Mouse (Mus musculus): ENCODE measurements around the gene Gga3.

Gene Gga3

DNA sequence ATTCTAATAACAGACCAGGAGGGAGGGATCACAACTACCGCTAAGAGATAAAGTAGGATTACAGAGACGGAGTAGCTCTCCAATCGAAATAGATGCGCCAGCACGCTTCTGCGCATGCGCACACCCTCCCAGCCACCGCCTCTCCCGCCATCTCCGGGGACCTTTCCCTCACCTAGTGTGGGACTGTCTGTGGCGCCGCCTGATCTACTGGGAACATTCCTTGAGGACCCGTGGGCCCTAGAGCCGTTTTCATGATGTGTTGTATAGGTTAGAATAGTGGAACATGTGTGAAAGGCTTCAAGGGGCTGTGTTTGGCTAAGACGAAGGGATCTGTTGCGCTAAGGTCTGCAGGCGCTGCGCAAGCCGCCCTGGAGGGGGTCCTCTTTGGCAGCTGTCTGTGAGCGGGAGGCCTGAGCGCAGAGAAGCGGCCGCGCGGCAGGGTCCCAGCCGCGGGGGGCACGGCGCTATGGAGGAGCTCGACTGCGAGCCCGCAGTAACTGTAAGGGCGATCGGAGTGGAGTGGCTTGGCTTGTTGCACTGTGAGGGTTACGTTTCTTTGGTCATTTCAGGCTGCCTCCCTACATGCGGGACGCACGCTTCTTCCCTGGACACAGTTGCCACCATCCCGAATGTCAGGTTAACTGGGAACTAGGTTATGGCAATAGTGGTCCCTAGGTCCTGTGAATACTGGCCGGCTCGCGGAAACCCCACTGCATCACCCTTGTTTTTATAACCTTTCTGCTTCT lies 39.6 kb downstream of the Gga3 start, which contains the start of gene Nup85:
Nup85 (plus strand) TSS at position 371 of the 746 bp plus-strand sequence.
- peak; percentile 92 to 94 for DNase-seq (ENCODE audit: low spot score in 2 of 2)

GRCm38 (mm10) chr11:115563406-115563805 lies 40.4 kb downstream of the Gga3 start:
- DNase-seq (ENCODE audit: low spot score in 2 of 2), result no peak

DNA sequence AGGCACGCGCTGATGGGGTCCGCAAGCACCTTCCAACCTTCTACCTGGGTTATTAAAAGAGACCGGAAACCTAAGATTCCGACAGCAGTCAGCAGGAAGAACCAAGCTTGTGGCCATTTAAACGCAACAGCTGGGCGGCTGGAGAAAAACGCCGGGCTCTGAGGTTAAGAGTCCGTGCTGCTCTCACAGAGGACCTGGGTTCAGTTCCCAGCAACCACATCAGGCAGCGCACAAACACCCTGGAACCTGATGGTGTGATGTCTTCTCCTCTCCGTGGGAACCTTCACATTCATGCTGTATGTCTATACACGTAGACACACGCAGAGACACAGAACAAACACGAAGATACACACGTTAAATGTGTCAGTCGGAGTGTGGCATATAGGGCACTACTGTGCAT lies 48.1 kb downstream of the Gga3 start:
- no peak for DNase-seq (ENCODE audit: low spot score in 2 of 2)

DNA sequence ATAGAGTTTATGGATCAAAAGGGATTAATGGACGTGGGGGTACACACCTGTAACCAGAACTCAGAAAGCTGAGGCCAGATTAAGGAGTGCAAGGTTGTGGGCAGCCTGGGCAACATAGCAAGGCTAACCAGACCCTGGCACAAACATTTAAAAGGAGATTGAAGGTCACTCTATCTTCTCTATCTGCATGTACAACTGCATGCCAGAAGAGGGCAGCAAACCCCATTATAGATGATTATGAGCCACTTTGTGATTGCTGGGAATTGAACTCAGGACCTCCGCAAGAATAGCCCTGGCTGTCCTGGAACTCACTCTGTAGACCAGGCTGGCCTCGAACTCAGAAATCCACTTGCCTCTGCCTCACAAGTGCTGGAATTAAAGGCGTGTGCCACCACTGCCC lies 51.1 kb downstream of the Gga3 start:
- no peak for DNase-seq (ENCODE audit: low spot score in 2 of 2)

GRCm38 (mm10) chr11:115543571-115543970 lies 60.3 kb downstream of the Gga3 start:
- no peak for DNase-seq (ENCODE audit: low spot score in 2 of 2)

- no peak for DNase-seq (ENCODE audit: low spot score in 2 of 2)
Observed at GRCm38 (mm10) chr11:115538045-115538444, 65.8 kb downstream of the Gga3 start.

DNA sequence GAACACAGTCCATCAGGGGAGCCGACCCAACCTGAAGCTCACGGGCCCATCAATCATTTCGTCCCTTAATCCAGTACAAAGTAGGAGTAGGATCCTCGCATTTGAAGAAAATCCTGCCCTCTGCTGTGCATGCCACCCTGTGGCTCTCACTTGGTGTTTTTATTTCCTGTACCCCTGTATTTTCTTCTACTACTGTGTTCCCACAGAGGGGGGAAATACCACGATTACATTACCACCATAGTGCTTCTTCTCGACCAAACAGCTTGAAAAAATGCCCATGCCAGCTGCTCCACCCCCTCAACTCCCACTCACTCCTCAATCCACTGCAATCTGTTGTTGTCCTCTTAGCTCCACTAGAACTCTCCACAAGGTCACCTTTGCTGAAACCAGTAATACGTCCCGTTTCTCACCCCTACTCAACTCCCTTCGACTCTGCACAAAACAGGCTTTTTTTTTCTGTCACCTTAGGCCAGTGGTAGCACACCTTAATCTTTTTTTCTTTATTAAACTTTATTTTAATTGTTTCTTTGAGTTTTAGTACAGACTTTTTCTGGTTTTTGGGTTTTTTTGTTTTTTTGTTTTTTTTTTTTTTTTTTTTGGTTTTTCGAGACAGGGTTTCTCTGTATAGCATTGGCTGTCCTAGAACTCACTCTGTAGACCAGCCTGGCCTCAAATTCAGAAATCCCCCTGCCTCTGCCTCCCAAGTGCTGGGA lies 66.8 kb downstream of the Gga3 start:
- no peak for DNase-seq (ENCODE audit: low spot score in 2 of 2)

- DNase-seq (ENCODE audit: low spot score in 2 of 2), result peak; percentile 97
Observed at GRCm38 (mm10) chr11:115536038-115536681, 67.7 kb downstream of the Gga3 start, which contains the start of gene Sumo2. Gene Sumo2 (minus strand): TSS chr11:115536276.

GRCm38 (mm10) chr11:115535401-115536037 lies 68.3 kb downstream of the Gga3 start:
- peak; percentile 40 to 59 for DNase-seq (ENCODE audit: low spot score in 2 of 2)

DNA sequence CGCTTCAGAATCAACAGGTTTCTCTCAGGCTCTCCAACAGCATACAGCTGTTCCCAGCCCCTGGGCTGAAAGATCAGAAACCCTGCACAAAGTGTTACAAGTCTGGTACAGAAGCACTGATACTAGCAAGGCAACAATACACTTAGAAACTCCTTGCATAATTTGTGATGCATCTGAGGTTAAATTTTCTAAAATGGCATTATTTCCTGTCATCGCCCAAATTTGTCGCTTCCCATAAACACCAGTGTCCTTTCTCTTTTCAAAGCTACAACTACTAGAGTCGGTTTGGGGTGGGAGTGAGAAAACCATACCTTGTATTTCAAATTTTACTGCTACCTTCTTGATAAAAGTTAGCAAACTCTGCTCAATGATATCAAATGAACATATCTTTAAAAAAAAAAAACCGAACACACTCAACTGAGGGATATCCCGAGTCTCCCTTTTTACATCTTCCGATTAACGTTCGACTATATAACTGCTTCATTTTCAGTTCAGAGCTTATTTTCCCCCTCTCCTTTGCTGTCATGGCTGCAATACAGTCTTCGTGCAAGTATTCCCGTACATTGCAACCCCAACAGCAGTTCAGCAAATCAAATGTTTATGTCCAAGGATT lies 69.0 kb downstream of the Gga3 start:
- no peak for DNase-seq (ENCODE audit: low spot score in 2 of 2)

Data from frontal cortex, postnatal 10 days (tissue).